Mouse (Mus musculus) B cell, adult 2 months (primary cell): ENCODE data around the gene Sgk2.

Source experiments
- DNase-seq, 2 experiments: peaks; one replicate each; pipeline ENCODE4 v3.0.0; 2022

Gene Sgk2

GRCm38 (mm10) chr2:163061203-163062118, 74.3 kb downstream of the Sgk2 start:
- no peak for DNase-seq

- no peak for DNase-seq
Observed at GRCm38 (mm10) chr2:163062119-163062508, 75.0 kb downstream of the Sgk2 start.
